Mouse (Mus musculus): ENCODE data around the gene Mrpl24. TPM values are rescaled to one million over a fixed set of nuclear protein-coding genes. Genes with fewer than 3 reads are reported as not detected.
A peak's percentile ranks its signal among the peaks of the same experiment; 100 is the strongest.

The Mrpl24 gene
- polyA plus RNA-seq, 1 experiment from 2014 or later = 76.4 TPM

DNA sequence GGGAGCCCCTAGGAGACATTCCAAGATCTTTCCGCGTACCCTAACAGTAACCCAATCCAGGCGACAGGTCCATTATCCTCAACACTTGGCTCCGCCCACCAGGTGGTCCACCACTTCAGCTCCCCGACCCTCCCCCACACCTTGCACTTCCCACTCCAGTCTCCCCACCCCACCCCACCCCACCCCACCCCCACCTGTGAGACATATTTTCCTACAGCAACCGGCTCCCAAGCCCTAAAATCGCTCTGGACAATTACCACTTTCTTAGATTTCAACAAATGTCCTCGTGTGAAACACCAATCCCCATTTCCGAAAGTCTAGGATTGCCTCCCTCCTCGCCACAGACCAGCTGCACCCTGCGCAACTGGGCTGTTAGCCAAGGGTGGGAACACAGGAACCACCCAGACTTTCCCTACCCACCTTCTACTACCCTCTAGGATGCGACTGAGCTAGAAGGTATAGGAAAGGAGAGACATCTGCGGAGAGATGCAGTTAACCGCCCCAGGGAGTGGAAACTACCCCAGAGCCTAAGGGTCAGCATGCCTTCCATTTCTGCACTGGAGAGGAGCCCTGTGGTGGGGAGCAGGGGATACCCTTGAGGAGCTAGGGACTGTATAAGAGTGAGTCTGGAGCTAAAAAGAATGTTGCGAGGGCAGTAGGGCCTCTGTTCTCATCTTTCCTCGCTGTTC, 30.1 kb downstream of the Mrpl24 start:
- H3K27me3 ChIP-seq (replicated peaks) = peaks cover 23% of the 10 kb centered on the region
- H3K27ac ChIP-seq = no peak overlapping the region
- H3K4me2 ChIP-seq = peak overlapping the region; percentile 63
- H3K9ac ChIP-seq = no peak overlapping the region
- H3K4me3 ChIP-seq (replicated peaks) = peak overlapping the region; percentile 29
- peaks cover 50% of the 10 kb centered on the region for H3K4me1 ChIP-seq
- no peaks in the 10 kb centered on the region for H3K36me3 ChIP-seq
- ATAC-seq (ENCODE audit: insufficient read depth, low FRiP score, low read depth) = no peak
- 21% methylated on average over 16 of the region's 16 CpGs for WGBS
- no peaks in the 10 kb centered on the region for H3K9me3 ChIP-seq

DNA sequence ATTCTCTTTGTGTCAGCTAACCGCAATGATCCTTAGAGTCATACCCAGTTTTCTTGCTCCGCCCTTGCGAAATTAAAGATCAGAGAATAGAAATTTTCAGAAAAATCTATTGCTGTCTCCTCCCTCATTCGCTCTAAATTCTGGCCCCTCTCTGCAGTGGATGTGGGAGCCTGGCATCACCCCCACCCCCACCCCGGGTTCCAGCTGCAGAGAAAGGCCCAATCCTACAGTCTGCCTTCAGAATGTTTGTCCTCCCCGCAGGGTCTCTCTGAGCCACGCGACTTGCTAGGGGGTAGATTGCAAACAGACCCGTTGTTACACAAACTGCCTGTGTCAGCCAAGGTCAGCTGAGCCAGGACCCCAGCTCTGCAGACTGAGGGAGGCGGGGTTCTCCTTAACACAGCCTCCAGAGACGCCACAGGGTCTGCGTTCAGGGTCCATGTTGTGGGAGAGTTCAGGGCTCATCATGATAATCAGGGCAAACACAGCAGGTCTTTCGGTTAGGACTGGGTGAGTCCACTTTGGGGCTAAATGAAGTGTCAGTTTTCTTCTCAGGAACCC, 30.7 kb downstream of the Mrpl24 start:
- WGBS = 22% methylated on average over 13 of the region's 13 CpGs
- Histone ChIP-seq H3K9ac (no peak overlapping the region), H3K9me3 (no peaks in the 10 kb centered on the region), H3K27me3 (replicated peaks) (peaks cover 23% of the 10 kb centered on the region), H3K4me3 (replicated peaks) (0 out of 2 replicates have a peak overlapping the region, but pooled peaks have one; percentile 1), H3K4me2 (peak overlapping the region; percentile 21), H3K4me1 (peaks cover 49% of the 10 kb centered on the region), H3K36me3 (no peaks in the 10 kb centered on the region), H3K27ac (no peak overlapping the region)
- no peak for ATAC-seq (ENCODE audit: insufficient read depth, low FRiP score, low read depth)

DNA sequence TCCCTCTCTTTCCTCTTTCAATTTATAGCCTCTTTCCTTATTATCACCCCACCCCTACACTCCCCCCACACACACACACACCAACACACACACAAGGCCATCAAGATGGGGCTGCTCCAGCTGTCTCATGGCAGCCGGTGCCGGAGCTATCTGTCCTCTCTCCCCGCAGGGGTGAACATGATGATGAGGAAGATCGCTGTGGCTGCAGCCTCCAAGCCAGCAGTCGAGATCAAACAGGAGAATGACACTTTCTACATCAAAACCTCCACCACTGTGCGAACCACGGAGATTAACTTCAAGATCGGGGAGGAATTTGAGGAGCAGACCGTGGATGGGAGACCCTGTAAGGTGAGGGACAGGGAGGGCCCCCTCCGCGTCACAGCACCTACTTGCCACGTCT, 32.6 kb downstream of the Mrpl24 start:
- H3K4me2 ChIP-seq = peak overlapping the region; percentile 49
- H3K9ac ChIP-seq = no peak overlapping the region
- H3K36me3 ChIP-seq = no peaks in the 10 kb centered on the region
- WGBS = 24% methylated on average over 12 of the region's 12 CpGs
- no peak for ATAC-seq (ENCODE audit: insufficient read depth, low FRiP score, low read depth)
- H3K27me3 ChIP-seq (replicated peaks) = peaks cover 20% of the 10 kb centered on the region
- peak overlapping the region; percentile 26 for H3K4me3 ChIP-seq (replicated peaks)
- H3K27ac ChIP-seq = 0 out of 2 replicates have a peak overlapping the region, but pooled peaks have one; percentile 44
- no peaks in the 10 kb centered on the region for H3K9me3 ChIP-seq
- H3K4me1 ChIP-seq = peaks cover 41% of the 10 kb centered on the region

DNA sequence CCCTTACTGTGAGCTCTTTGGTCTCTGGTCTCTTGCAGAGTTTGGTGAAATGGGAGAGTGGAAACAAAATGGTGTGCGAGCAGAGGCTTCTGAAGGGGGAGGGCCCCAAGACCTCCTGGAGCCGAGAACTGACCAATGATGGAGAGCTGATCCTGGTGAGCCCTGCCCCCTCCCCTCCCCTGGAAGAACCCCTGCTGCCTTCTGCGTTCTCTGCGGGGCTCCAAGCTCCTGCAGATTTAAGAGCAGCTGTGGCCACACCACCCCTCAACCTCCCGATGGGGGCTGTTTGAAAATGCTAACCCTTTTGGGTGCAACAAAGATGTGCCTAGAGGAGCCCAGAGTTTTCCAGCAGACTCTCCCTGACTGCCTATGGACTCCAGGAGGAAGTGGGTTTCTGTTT, 33.1 kb downstream of the Mrpl24 start:
- peak; percentile 78 for ATAC-seq (ENCODE audit: insufficient read depth, low FRiP score, low read depth)
- peak overlapping the region; percentile 26 for H3K4me3 ChIP-seq (replicated peaks)
- H3K9me3 ChIP-seq = no peaks in the 10 kb centered on the region
- H3K27me3 ChIP-seq (replicated peaks) = peaks cover 17% of the 10 kb centered on the region
- peaks cover 36% of the 10 kb centered on the region for H3K4me1 ChIP-seq
- no peak overlapping the region for H3K9ac ChIP-seq
- WGBS = 5% methylated on average over 5 of the region's 5 CpGs
- H3K4me2 ChIP-seq = peak overlapping the region; percentile 49
- H3K36me3 ChIP-seq = no peaks in the 10 kb centered on the region
- 0 out of 2 replicates have a peak overlapping the region, but pooled peaks have one; percentile 44 for H3K27ac ChIP-seq

DNA sequence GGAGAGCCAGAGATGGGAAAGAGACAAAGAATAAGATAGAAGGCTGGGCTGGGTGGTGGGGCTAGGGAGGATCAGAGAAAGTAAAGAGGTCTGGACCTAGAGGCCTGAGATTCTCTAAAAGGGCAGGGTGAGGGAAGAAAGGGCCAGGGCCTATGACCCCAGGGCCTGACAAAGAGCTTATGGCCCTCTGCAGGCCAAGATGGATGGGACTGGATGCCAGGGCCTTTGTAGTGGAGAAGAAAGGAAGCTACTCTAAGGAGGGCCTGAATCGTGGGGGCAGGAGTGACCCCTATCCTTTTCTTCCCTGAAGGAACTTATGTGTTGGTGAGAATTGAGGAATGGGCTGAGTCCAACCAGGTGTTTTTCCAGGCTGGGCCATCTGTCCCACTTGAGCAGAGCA, 38.8 kb downstream of the Mrpl24 start:
- H3K27ac ChIP-seq = no peak overlapping the region
- WGBS = 22% methylated on average over 1 of the region's 1 CpGs
- no peaks in the 10 kb centered on the region for H3K9me3 ChIP-seq
- H3K4me3 ChIP-seq (replicated peaks) = no peak overlapping the region
- no peak overlapping the region for H3K9ac ChIP-seq
- no peak for ATAC-seq (ENCODE audit: insufficient read depth, low FRiP score, low read depth)
- no peaks in the 10 kb centered on the region for H3K36me3 ChIP-seq
- H3K4me1 ChIP-seq = peaks cover 10% of the 10 kb centered on the region; the same call in 1 of the 2 replicates
- H3K4me2 ChIP-seq = no peak overlapping the region
- no peaks in the 10 kb centered on the region for H3K27me3 ChIP-seq (replicated peaks)

DNA sequence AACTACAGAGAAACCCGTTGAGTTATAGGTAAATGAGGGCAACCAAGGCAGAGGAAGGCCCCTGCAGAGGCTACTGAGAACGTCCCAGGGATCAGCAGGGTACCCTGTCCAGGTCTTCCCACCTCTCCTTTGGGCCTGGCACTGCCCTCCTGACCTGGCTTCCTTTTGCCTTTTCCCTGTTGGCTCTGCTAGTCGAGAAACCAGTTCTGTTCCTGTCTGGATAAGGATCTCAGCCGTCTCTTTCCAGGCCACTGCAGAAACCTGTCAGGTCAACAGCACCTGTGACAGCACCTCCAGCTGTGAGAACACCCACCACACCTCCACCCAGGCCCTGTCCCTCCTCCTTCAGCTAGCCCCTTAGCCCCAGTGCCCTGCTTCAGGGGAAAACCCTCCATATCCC, 39.2 kb downstream of the Mrpl24 start:
- Histone ChIP-seq H3K36me3 (no peaks in the 10 kb centered on the region), H3K4me2 (no peak overlapping the region), H3K27me3 (replicated peaks) (no peaks in the 10 kb centered on the region), H3K9ac (no peak overlapping the region), H3K9me3 (no peaks in the 10 kb centered on the region), H3K4me1 (peaks cover 10% of the 10 kb centered on the region; the same call in 1 of the 2 replicates), H3K27ac (no peak overlapping the region), H3K4me3 (replicated peaks) (no peak overlapping the region)
- 21% methylated on average over 4 of the region's 4 CpGs for whole genome bisulfite sequencing
- no peak for ATAC-seq (ENCODE audit: insufficient read depth, low FRiP score, low read depth)

DNA sequence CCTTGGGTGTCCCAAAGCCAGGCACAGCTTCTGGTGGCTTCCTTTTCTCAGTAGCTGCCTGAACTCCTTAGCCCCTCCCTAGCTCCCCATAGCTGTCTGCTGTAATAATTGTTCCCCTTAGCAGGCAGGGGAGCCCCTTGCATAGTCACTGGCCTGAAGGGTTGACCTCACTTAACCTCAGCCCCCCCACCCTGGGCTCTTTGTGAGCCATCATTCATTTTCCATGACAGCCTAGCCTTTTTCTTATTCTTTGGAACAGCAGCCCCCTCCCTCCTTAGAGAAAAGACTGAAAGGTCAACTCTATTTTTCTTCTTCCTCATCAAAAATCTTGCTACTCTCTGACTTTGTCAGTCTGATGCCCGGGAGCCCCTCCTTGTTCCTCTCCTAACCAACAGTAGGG, 39.7 kb downstream of the Mrpl24 start:
- WGBS = 24% methylated on average over 1 of the region's 1 CpGs
- no peak for ATAC-seq (ENCODE audit: insufficient read depth, low FRiP score, low read depth)
- H3K9me3 ChIP-seq = no peaks in the 10 kb centered on the region
- H3K4me1 ChIP-seq = peaks cover 10% of the 10 kb centered on the region; the same call in 1 of the 2 replicates
- no peak overlapping the region for H3K4me3 ChIP-seq (replicated peaks)
- no peak overlapping the region for H3K9ac ChIP-seq
- H3K4me2 ChIP-seq = no peak overlapping the region
- H3K36me3 ChIP-seq = no peaks in the 10 kb centered on the region
- H3K27me3 ChIP-seq (replicated peaks) = no peaks in the 10 kb centered on the region
- no peak overlapping the region for H3K27ac ChIP-seq

DNA sequence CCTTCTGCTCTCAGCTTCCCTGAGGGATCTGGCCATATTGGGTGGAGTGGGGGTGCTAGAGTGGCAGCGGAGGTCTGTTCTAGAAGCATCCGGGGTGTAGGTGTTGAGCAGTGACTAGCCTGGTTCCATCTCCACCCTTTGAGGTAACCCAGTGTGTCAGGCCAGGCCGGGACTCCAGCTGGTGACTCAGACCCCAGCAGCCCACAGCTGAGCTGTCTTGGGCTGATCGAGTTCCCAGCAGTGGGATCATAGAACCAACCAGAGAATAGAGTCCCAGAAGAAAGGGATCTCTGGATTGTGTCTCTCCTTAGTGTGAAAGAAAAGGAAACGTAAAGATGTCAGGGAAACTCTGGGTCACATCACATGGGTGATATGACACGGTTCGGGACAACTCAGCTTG, 40.1 kb downstream of the Mrpl24 start:
- no peak overlapping the region for H3K4me2 ChIP-seq
- H3K4me3 ChIP-seq (replicated peaks) = no peak overlapping the region
- peaks cover 10% of the 10 kb centered on the region; the same call in 1 of the 2 replicates for H3K4me1 ChIP-seq
- WGBS = 56% methylated on average over 7 of the region's 7 CpGs
- H3K27me3 ChIP-seq (replicated peaks) = no peaks in the 10 kb centered on the region
- H3K9me3 ChIP-seq = no peaks in the 10 kb centered on the region
- H3K9ac ChIP-seq = no peak overlapping the region
- H3K27ac ChIP-seq = no peak overlapping the region
- ATAC-seq (ENCODE audit: insufficient read depth, low FRiP score, low read depth) = no peak
- H3K36me3 ChIP-seq = no peaks in the 10 kb centered on the region

DNA sequence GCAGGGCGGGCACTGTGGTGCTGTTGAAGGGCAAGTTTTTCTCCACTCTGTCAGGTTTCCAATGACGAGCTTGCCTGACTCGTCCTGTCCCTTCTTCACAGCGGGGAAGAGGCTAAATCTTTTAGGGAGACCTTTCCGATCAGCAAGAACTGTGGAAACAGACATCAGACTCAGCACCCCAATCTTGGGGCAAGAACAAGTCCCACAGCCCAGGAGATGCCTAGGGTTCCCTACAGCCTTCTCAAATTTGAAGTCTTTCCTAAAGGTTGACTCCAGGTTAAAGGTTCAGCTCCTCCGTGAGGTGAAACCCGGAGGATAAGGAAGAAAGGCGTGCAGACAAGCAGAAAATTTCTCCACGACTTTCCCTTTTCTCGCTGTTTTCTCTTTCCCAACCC, 40.9 kb downstream of the Mrpl24 start:
- H3K4me1 ChIP-seq = peaks cover 10% of the 10 kb centered on the region; the same call in 1 of the 2 replicates
- WGBS = 6% methylated on average over 10 of the region's 10 CpGs
- H3K4me3 ChIP-seq (replicated peaks) = peak overlapping the region; percentile 48
- no peak for ATAC-seq (ENCODE audit: insufficient read depth, low FRiP score, low read depth)
- H3K9ac ChIP-seq = 0 out of 2 replicates have a peak overlapping the region, but pooled peaks have one; percentile 39
- no peaks in the 10 kb centered on the region for H3K9me3 ChIP-seq
- peak overlapping the region; percentile 96 for H3K27ac ChIP-seq
- H3K4me2 ChIP-seq = peak overlapping the region; percentile 87
- H3K27me3 ChIP-seq (replicated peaks) = no peaks in the 10 kb centered on the region
- no peaks in the 10 kb centered on the region for H3K36me3 ChIP-seq

DNA sequence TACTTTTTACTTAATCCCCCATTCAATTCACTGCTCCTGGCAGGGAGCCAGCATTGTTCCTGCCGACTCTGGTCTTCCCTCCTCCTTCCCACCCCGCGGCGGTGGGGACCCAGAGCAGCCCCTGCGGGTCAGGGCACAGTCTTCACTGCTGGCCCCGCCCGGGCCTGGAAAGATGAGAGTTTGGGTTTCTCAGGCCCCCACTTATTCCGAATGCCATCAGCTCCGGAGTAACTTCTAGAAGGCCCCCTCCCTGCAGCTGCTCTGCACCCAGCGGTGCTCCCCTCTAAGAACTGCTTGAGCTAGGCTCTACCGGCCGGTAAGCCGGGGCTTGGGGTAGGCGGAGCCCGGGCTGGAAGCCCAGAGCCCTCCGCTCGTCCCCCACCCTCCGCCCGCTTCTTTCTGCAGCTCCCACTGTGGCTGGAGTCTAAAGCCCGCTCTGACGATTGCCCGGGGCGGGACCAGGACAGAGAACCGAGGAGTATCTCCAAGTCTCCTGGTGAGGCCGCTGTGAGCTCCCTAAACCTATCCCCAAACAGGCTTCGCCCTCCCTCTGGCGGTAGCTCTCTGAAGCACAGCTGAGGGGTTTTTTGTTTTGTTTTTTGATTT, 41.4 kb downstream of the Mrpl24 start:
- Histone ChIP-seq H3K9ac (peak overlapping the region; percentile 39; the same call in 1 of the 2 replicates), H3K4me3 (replicated peaks) (peak overlapping the region; percentile 48), H3K27ac (peak overlapping the region; percentile 96), H3K4me2 (peak overlapping the region; percentile 87), H3K4me1 (peaks cover 10% of the 10 kb centered on the region; the same call in 1 of the 2 replicates), H3K9me3 (no peaks in the 10 kb centered on the region), H3K36me3 (no peaks in the 10 kb centered on the region), H3K27me3 (replicated peaks) (no peaks in the 10 kb centered on the region)
- WGBS = under 1% methylated on average over 27 of the region's 27 CpGs
- ATAC-seq (ENCODE audit: insufficient read depth, low FRiP score, low read depth) = peak; percentile 97

DNA sequence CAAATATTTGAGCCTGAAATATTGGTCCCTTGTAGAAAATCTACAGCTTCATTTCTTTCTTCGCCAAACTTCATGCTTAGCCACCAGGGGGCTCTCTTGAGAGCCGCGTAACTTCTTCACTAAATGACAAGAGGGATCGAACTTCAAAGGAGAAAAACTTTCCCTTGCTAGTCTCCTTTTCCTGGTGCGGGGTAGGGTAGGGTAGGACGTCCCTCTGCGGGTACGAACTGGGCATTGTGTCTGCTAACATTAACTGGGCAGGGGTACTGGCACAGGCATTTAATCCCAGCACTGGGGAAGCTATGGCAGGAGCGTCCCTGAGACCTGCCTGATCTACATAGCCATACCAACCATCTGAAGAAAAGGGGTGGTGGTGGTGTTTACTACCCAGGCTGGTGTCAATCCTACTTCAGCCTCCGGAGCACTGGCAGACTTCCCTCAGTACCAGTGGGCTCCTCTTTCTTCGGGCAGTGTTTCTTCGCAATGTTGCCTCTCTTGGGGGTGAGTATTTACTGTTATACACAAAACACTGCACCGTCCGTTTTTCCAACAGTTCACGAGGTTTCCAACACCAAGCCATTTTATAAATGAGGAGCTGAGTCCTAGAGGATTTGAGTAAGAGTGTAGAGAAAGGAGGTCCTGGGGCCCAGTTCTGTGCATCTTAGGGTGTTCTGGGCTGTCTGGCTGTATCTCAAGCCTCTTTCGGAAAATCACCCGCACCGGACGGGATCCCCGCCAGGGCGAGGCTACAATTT, 51.1 kb downstream of the Mrpl24 start:
- WGBS = 1% methylated on average over 21 of the region's 21 CpGs
- ATAC-seq (ENCODE audit: insufficient read depth, low FRiP score, low read depth) = no peak
- Histone ChIP-seq H3K27ac (peak overlapping the region; percentile 70), H3K4me3 (replicated peaks) (peak overlapping the region; percentile 58), H3K36me3 (no peaks in the 10 kb centered on the region), H3K9ac (0 out of 2 replicates have a peak overlapping the region, but pooled peaks have one; percentile 1), H3K27me3 (replicated peaks) (peaks cover 17% of the 10 kb centered on the region; the same call in 1 of the 2 replicates), H3K9me3 (no peaks in the 10 kb centered on the region), H3K4me1 (peaks cover 42% of the 10 kb centered on the region), H3K4me2 (peak overlapping the region; percentile 95)

Data from stomach, embryonic 15.5 days (tissue).